ENCODE assay signal across 28 mouse cellular contexts in the genomic region with DNA sequence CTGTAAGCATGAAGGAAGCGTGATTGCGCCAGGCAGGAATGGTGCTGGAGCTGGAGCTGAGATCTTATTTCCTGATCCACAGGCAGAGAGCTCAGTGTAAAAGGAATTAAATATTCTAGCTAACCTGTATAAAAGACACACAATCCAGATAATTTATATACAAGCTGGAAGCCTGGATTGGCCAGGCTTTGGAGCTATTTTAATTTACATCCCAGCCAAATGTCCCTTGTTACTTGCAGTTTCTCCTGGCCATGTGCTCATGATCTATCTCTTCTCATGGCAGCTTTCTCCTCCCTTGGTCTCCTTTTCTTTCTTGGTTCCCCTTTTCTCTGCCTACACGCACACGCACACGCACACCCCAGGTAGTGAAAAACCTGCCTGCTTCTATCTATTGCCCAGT.
"Had no signal": no experiment of that assay in that cellular context is flagged by ENCODE, and none has a peak within 500 bp of the region (broad histone marks: within the 10 kb centered on the region; RNA-seq: fewer than 3 reads in every experiment).

No protein-coding gene starts in this region.

- H3K9me3 ChIP-seq: heart, embryonic 13.5 days; heart, embryonic 15.5 days; hindbrain, embryonic 12.5 days; intestine, embryonic 15.5 days; kidney, embryonic 15.5 days; limb, embryonic 13.5 days; limb, embryonic 15.5 days; liver, embryonic 12.5 days had no signal

- H3K27ac ChIP-seq: heart, adult 2 months; heart, embryonic 13.5 days; heart, embryonic 15.5 days; hindbrain, embryonic 12.5 days; hindbrain, embryonic 14.5 days; intestine, embryonic 15.5 days; kidney, embryonic 15.5 days; kidney, postnatal 0 days; limb, embryonic 13.5 days; limb, embryonic 15.5 days; liver, embryonic 12.5 days; liver, embryonic 14.5 days had no signal

- H3K9ac ChIP-seq: heart, embryonic 13.5 days; heart, embryonic 15.5 days; hindbrain, embryonic 12.5 days; hindbrain, embryonic 14.5 days; intestine, embryonic 15.5 days; kidney, embryonic 15.5 days; limb, embryonic 13.5 days; limb, embryonic 15.5 days; liver, embryonic 12.5 days; liver, embryonic 14.5 days had no signal

- DNase-seq: gastrocnemius, postnatal 14 days; gastrocnemius, postnatal 36 days; heart, adult 11 months; heart, adult 2 months; heart, postnatal 14 days; heart, postnatal 36 days; kidney, adult 18-20 months; kidney, adult 8-10 months; kidney, postnatal 14 days; kidney, postnatal 36 days; layer of hippocampus, adult 9-11 months; layer of hippocampus, postnatal 36 days; left cerebral cortex, postnatal 4 days had no signal

- H3K36me3 ChIP-seq: heart, embryonic 13.5 days; heart, embryonic 15.5 days; hindbrain, embryonic 12.5 days; intestine, embryonic 15.5 days; kidney, embryonic 15.5 days; limb, embryonic 13.5 days; limb, embryonic 15.5 days had no signal

- H3K4me2 ChIP-seq: heart, embryonic 11.5 days; heart, embryonic 13.5 days; heart, embryonic 15.5 days; hindbrain, embryonic 12.5 days; hindbrain, embryonic 14.5 days; intestine, embryonic 15.5 days; kidney, embryonic 15.5 days; limb, embryonic 13.5 days; limb, embryonic 15.5 days; liver, embryonic 12.5 days had no signal

- H3K4me1 ChIP-seq: heart, embryonic 15.5 days; hindbrain, embryonic 12.5 days; intestine, embryonic 15.5 days; kidney, embryonic 15.5 days; limb, embryonic 13.5 days had no signal

- H3K27me3 ChIP-seq: heart, embryonic 13.5 days; heart, embryonic 15.5 days; hindbrain, embryonic 12.5 days; intestine, embryonic 15.5 days; kidney, embryonic 15.5 days; limb, embryonic 13.5 days; limb, embryonic 15.5 days; liver, embryonic 12.5 days had no signal

- H3K4me3 ChIP-seq: heart, adult 2 months; heart, embryonic 13.5 days; heart, embryonic 15.5 days; hindbrain, embryonic 12.5 days; intestine, embryonic 15.5 days; kidney, embryonic 15.5 days; limb, embryonic 13.5 days; limb, embryonic 15.5 days; liver, embryonic 12.5 days had no signal

- ATAC-seq: hindbrain, embryonic 16.5 days; inflammation-experienced regulatory T-cells, adult 6 months; intestine, embryonic 15.5 days; intestine, postnatal 0 days; liver, embryonic 12.5 days had no signal
